Mouse (Mus musculus): ENCODE data around the gene Gm3776. TPM values are rescaled to one million over a fixed set of nuclear protein-coding genes. Genes with fewer than 3 reads are reported as not detected.
"Not testable (repeated sequence)": the region's sequence is repeated elsewhere in the genome, so short reads cannot be mapped to it uniquely, and the experiment has no call there.

Gene Gm3776
- total RNA-seq (2021) = not detected

GRCm38 (mm10) chr9:78256914-78257313 is at the start of gene Gm3776:
TSS of gene Gm3776 (plus strand) at chr9:78257129.
- DNase-seq (ENCODE audit: extremely low spot score in 1 of 2, low spot score in 1 of 2) = not testable (repeated sequence)

- DNase-seq (ENCODE audit: extremely low spot score in 1 of 2, low spot score in 1 of 2) = no peak
Observed at GRCm38 (mm10) chr9:78208956-78209355, 48.0 kb upstream of the Gm3776 start.

GRCm38 (mm10) chr9:78210079-78210478 is 46.9 kb upstream of the Gm3776 start:
- no peak for DNase-seq (ENCODE audit: extremely low spot score in 1 of 2, low spot score in 1 of 2)

DNA sequence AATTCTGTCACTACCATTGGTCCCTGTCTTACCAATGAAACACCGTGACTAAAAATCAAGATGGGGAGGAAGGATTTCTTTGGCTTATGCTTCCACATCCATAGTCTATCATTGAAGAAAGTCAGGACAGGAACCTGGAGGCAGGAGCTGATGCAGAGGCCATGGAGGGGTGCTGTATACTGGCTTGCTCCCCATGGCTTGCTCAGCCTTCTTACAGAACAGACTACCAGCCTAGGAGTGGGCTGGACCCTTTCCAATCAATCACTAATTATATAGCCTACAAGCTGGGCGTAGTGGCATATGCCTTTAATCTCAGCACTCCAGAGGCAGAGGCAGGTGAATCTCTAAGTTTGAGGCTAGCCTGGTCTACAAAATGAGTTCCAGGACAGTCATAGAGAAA is 46.1 kb upstream of the Gm3776 start:
- no peak for DNase-seq (ENCODE audit: extremely low spot score in 1 of 2, low spot score in 1 of 2)

GRCm38 (mm10) chr9:78211521-78211920 is 45.4 kb upstream of the Gm3776 start:
- DNase-seq (ENCODE audit: extremely low spot score in 1 of 2, low spot score in 1 of 2) = no peak

- no peak for DNase-seq (ENCODE audit: extremely low spot score in 1 of 2, low spot score in 1 of 2)
Observed at GRCm38 (mm10) chr9:78212341-78213049, 44.4 kb upstream of the Gm3776 start.

- no peak for DNase-seq (ENCODE audit: extremely low spot score in 1 of 2, low spot score in 1 of 2)
Observed at GRCm38 (mm10) chr9:78217074-78217473, 39.9 kb upstream of the Gm3776 start.

DNA sequence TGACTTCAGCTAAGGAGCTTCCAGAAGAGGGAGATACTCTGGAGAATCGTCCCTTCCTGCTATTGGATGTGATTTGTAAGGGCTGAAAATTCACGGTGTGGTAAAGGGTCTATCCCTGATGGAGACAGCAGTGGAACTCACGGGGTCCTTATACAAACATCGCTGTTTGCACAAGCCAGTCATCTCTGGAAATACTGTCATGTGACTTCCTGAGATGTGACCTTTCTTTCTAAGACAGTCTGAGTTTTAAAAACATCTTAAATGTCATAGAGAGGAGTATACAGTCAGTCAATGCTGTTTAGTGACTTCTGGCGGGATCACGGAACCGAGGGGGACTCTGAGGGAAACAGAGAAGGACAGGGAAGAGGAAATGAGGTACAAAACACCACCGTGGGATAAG is 34.3 kb upstream of the Gm3776 start:
- no peak for DNase-seq (ENCODE audit: extremely low spot score in 1 of 2, low spot score in 1 of 2)

- DNase-seq (ENCODE audit: extremely low spot score in 1 of 2, low spot score in 1 of 2) = no peak
Observed at GRCm38 (mm10) chr9:78223221-78223902, 33.6 kb upstream of the Gm3776 start.

DNA sequence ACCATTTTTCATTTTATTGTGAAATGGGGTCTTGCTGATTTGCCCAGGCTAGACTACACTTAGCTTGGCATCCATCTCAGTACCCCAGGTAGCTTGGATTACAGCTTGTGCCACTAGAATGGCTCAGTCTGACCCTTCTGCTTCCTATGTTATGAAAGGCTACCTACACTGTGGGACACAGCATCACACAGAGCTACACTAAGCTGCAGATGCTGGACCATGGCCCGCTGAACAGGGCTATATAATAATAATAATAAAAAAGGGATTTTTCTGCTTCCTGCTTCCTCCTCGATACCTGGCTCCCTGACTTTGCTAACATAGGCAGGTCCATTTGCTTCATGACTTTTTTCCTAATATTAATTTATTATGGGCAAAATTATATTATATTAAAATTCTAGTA is 32.5 kb upstream of the Gm3776 start:
- DNase-seq (ENCODE audit: extremely low spot score in 1 of 2, low spot score in 1 of 2) = no peak

DNA sequence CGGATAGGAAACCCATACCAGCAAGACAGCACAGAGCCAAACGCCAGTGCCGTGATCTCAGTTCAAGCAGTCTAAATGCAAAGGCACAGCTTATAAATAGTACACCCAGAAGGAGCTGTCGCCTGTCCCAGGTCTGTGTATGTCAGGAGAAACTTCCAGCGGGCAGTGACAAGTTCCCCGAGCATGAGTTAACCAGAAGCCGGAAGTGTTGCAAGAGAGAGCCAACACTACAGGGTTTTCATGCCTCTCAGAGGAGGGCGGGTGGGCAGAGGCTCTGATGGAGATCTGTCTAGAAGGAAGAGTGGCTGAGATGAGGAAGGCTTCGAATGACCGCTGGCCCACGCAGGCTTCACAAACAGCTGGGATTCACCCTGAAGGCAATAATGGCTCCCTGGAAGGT is 31.6 kb upstream of the Gm3776 start:
- no peak for DNase-seq (ENCODE audit: extremely low spot score in 1 of 2, low spot score in 1 of 2)

DNA sequence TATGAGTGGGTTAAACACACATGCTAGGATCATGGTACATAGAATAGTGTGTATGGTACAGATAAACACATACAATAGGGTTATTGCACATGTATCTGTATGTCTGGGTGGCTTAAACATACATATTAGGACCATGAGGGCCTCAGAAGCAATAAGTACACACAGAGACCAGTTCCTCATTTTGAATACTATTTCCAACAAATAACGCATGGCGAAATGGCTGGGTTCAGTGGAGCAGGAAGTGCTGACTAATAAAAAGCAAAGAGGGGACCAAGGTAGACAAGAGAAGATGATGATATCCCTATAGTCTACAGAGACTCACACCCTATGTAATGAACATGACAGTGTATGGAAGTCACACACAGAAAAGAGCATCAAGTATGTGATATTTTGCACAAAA is 28.8 kb upstream of the Gm3776 start:
- DNase-seq (ENCODE audit: extremely low spot score in 1 of 2, low spot score in 1 of 2) = no peak

DNA sequence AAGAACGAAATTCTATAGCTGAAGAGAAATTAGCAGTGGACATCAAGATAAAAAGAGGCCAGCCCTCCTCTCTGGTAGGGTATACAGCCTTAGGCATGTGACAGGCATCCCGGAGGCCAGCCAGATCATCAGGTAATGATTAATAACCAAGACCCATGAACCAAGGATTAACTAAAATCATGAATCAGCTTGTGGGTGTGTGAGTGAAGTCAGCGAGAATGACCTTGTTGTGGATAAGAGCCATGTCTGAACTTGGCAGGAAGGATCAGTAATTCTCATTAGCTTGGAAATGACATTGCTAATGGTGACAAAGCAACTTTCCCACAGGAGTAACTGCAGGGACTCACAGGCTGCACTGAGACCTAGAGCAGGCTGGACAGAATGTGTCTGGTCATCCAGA is 27.3 kb upstream of the Gm3776 start:
- not testable (repeated sequence) for DNase-seq (ENCODE audit: extremely low spot score in 1 of 2, low spot score in 1 of 2)

- not testable (repeated sequence) for DNase-seq (ENCODE audit: extremely low spot score in 1 of 2, low spot score in 1 of 2)
Observed at GRCm38 (mm10) chr9:78230461-78230860, 26.5 kb upstream of the Gm3776 start, which contains the start of gene Gsta1. TSS of gene Gsta1 (plus strand) at chr9:78230656.

GRCm38 (mm10) chr9:78233121-78233695 is 23.7 kb upstream of the Gm3776 start:
- not testable (repeated sequence) for DNase-seq (ENCODE audit: extremely low spot score in 1 of 2, low spot score in 1 of 2)

GRCm38 (mm10) chr9:78255683-78256470 is 1.1 kb upstream of the Gm3776 start:
- DNase-seq (ENCODE audit: extremely low spot score in 1 of 2, low spot score in 1 of 2) = not testable (repeated sequence)

GRCm38 (mm10) chr9:78259688-78260087 is 2.8 kb downstream of the Gm3776 start:
- peak; percentile 11 to 48 for DNase-seq (ENCODE audit: extremely low spot score in 1 of 2, low spot score in 1 of 2)

- DNase-seq (ENCODE audit: extremely low spot score in 1 of 2, low spot score in 1 of 2) = not testable (repeated sequence)
Observed at GRCm38 (mm10) chr9:78270945-78271344, 14.0 kb downstream of the Gm3776 start.

DNA sequence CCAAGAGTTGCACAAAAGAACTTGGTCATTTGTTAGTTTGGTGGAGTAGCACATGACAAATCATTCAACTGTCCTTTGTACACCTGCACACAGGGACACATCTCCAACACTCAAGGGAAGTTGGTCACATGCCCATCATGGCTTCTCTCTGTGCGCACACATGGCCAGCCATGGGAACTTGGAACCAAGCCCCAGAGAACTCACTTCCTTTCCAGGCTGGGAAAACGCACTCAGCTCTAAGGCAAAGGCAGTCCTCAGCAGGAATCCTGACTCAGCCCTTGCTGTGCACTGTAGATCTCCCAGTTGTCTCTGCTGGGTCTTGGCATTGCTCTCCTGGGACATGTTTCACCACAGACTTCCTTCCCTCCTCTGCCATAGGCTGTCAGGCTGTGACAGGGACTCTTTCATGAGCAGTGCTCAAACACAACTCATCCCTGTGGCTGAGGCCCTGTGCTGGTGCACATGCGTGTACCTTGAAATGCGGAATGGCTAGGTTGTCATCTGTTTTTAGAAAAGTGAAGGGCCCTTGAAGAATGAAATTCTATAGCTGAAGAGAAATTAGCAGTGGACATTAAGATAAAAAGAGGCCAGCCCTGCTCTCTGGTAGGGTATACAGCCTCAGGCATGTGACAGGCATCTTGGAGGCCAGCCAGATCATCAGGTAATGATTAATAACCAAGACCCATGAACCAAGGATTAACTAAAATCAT is 25.2 kb downstream of the Gm3776 start:
- DNase-seq (ENCODE audit: extremely low spot score in 1 of 2, low spot score in 1 of 2) = not testable (repeated sequence)

DNA sequence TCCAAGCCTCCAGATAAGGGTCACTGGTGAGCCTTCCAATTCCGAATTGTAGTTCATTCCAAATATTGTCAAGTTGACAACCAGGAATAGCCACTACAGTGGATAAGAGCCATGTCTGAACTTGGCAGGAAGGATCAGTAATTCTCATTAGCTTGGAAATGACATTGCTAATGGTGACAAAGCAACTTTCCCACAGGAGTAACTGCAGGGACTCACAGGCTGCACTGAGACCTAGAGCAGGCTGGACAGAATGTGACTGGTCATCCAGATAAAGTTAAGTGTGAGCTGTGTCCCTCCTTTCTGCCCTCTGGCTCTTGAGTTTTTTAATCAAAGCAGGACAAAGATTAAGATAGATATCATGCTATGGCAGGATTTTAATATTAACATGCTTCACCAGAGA is 32.1 kb downstream of the Gm3776 start:
- DNase-seq (ENCODE audit: extremely low spot score in 1 of 2, low spot score in 1 of 2) = not testable (repeated sequence)
